Mouse (Mus musculus) gastrocnemius, postnatal 14 days (tissue): ENCODE measurements around the gene Mark4. TPM values are rescaled to one million over a fixed set of nuclear protein-coding genes. Genes with fewer than 3 reads are reported as not detected.

Experiments
- DNase-seq: peaks from one replicate; pipeline ENCODE4 v3.0.0; 2021; ENCODE audit warnings: mixed read lengths
- intact Hi-C: fragments of 180-260 bp; cut with DNase I; formaldehyde crosslinking; loops from one replicate; pipeline ENCODE4 v1.15.1; 2025; ENCODE audit warnings: low total_unique reads
- total RNA-seq, 2 experiments: library from RNA; stranded (reverse); gene quantifications; 2 replicates each; pipeline ENCODE4 v1.2.3; 2021

Mark4 gene
- total RNA-seq, 2 experiments from 2014 or later, result 12.6 to 14.1 TPM

DNA sequence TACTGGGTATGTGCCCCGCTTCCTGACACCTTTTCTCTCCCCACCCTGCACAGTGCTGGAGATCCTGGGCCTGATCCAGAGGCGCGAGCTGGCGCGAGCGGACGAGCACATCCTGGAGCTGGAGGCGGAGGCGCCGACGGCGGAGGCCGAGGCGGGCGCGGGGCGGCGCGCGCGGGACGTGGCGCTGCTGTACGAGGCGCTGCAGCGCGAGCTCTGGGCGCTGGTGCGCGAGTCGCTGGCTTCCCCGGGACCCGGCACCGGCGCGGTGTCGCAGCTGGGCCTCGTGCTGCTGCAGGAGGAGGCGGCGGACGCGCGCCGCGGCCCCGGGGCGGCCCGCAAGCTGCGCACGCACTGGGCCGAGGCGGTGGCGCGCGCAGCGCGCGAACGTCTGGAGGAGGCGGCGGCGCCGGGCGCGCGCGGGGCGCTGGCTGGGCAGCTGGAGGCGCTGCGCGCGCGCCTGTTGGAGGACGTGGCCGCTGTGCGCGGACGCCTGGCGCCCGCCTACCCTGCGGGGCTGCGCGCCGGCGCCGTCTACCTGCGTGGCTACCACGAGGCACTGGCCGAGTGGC, 15.3 kb upstream of the Mark4 start:
- intact Hi-C loops, result no loop called here
- DNase-seq, result peak; percentile 85

DNA sequence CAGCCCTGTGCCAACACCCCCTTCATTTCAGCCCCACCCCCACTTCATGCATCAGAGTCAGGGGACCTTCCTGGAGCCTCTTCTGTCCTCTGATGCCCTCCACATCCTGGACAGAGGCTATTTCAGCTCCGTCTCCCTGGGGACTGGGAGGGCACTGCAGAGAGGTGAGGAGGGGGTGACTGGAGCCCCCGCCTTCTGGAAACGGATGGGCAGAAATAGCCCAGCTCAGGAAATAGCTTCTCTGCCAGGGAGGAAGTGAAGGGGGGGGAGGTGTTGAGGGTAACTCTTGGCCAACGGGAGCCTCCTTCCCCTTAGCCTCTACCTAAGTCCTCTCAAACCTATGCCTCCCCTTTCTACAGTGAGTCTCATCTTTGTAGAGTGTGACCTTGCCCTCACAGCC, 13.8 kb upstream of the Mark4 start:
- no peak for DNase-seq
- intact Hi-C loops, result no loop called here

DNA sequence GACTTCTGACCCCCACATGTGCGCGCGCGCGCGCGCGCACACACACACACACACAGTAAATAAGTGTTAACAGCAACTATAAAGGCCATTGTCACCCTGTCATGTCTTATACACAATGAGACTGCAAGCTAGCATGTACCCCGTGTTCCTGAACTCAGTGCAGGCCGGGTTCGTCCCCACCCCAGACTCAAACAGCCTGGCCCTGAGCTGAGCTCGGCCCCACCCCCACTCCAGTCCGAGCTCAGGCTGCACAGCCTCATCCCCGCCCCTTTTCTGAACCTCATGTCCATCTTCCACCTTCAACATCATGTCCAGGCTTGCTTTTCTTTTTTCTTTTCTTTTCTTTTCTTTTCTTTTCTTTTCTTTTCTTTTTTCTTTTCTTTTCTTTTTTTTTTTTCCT, 11.7 kb upstream of the Mark4 start:
- intact Hi-C loops, result no loop called here
- no peak for DNase-seq

DNA sequence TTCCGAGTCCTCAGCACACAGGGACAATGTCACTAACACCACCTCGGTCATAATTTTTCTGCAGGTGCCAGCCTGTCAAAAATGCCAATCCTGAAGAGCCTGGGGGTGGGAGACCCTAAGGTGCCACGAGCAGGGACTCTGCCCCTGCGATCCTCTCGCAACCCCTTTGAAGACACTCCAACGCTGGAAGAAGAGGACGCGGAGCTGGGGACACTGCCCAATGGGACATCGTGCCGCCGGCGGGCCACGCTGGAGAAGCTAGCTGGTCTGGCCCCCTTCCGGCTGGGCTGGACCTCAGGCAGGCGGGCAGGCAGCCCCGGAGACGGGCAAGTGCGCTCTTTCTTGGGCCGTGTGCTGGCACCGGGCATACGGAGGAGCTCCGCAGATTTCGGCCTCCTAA, 10.8 kb upstream of the Mark4 start:
- no peak for DNase-seq
- intact Hi-C loops, result no loop called here

DNA sequence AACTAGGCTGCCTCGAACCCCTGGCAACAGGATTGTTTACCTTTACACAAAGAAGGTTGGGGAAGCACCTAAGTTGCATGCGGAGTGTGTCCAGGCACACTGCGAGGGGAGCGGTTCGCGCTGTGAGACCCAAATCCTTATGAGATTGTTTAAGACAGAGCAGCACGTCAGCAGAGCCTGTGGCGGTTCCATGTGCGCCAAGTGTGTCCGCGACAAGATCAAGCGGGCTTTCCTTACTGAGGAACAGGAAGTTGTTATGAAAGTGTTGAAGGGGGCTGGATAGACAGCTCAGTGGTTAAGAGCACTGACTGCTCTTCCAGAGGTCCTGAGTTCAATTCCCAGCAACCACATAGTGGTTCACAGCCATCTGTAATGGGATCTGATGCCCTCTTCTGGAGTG, 9.7 kb upstream of the Mark4 start:
- intact Hi-C loops, result no loop called here
- no peak for DNase-seq

DNA sequence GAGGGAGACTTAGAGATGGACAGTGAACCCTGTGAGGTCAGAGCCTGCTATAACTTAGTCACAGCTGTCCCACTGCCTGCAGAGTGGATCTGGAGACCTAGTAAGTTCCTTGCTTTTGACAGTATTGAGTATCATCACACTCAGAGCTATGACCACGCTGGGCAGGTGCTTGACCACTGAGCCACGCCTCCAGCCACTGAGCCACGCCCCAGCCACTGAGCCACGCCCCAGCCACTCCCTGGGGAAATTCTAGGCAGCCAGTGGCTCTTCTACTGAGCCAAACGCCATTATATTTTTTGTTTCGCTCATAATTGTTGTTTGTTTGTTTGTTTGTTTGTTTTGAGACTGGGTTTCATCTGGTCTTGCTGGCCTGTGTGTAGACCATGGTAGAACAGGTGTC, 9.0 kb upstream of the Mark4 start:
- intact Hi-C loops, result no loop called here
- DNase-seq, result no peak

DNA sequence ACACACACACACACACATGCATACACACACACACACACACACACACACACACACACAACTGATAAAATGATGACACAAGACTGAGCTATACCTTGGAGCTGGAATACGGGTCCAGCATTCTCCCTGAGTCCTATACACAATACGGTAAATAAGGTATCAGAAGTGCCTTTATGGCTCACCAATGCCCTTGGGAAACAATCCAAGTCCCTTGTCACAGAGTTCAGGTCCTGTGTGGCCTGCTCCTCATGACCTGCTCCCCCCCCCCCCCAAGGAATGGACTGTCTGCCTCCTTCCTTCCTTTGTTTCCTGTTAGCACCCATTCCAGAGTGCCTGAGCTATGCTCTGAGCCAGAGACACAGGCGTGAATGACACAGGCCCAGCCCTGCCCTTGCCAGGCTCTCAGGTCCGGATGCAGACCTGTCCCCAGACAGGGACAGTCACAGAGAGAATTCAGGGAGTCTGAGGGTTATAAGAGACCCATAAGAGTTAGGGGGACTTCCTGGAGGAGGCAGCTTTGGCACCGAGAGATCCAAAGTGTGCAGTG, 8.1 kb upstream of the Mark4 start:
- intact Hi-C loops, result no loop called here

DNA sequence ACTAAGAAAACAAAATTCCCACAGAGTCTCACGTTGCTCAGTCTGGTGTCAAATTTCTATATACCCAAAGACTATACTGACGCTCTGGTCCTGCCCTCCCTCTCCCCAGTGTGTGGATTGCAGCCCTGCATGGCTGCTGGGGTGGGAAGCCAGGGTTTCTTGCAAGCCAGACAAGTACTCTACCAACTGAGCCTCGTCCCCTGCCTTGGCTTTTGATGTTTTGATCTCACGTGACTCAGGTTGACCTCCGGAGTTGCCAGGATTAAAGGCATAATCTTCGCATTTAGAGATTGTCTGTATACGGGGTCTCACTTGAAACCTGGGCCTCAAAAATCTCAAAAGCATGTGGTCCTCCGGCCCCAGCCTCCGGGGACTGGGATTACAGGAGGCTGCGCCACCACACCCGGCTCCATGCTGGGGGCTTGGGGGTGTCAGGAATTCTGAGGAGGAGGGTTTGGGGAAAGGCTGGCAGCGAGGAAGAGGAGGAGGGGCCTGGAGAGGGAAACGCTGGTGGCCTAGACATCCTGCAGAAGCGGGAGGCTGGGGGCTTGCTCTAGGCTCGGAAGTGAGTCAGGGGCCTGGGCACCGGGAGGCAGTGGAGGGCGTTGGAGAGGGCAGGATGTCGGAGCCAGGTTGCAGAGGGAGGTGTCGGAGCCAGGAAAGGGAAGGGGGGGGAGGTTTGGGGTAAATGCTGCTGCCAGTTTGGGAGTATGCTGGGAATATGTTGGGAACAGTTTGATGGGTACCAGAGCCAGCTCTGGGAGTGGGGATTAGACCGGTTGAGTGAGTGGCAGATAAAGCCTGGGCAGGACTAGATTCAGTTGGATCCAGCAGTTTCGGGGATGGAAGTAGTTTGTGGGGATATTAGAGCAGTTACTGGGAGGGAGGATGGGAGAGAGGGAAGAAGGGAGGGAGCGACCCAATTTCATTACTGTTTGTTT, 6.0 kb upstream of the Mark4 start:
- intact Hi-C loops, result no loop called here
- DNase-seq, result no peak

More for the DNA sequence above, 8.1 kb upstream of the Mark4 start:
- no peak for DNase-seq

DNA sequence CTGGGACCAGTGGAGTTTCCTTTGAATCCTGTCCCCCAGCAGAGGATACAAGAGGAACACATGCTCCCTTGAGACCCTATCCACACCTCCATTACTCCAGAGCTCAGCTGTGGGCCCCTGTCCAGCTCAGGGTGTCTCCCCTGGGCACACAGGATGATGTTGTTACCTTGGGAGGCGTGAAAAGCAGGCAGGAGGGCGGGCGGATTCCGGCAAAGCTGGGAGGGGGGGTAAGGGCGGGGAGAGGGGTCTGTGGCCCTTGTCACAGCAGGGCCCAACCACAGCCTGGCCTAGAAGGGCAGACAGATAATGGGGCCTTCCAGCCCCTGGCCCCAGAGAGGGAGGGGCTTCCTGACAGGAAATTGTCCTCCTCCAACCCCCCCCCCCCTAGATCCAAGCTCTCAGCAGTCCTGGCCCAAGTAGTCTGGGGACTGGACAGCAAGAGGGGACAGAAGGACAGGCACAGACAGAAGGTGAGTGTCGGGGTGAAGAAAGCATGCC, 4.3 kb upstream of the Mark4 start, which contains the start of gene Exoc3l2:
Exoc3l2 (plus strand) TSS at position 448 of the 498 bp plus-strand sequence.
- DNase-seq, result no peak
- intact Hi-C loops, result no loop called here

DNA sequence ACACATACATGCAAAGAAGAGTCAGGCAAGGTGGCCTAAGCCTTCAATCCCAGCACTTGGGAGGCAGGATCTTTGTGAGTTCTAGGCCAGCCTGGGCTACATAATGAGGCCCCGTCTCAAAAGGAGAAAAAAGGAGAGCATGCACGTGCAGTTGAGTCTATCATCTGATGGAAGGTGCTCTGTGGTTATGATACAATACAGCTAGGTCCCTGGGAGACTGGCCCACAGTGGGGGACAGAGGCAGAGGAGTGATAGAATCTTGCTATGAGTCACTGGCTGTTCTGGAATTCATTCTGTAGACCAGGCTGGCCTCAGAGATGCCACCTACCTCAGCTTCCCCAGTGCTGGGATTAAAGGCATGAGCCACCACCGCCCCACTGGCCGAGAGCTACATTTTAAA, 3.8 kb upstream of the Mark4 start:
- intact Hi-C loops, result no loop called here

DNA sequence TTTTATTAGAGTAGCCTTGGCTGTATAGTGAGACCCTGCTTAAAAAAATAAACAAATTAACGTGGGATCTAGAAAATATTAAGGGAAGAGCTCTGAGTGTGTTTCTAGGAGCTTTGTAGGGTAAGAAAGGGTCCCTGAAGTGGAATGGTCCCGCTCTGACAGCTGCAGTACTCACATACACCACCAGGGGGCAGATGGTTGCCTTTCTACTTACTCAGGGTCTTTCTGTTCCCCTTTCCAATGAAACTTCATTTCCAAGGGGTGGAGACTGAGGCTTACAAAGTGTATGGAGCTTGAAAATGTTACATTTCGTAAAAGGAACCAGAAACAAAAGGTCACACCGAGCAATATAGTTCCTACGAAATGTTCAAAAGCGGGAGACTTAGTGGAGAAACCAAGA, 2.9 kb upstream of the Mark4 start:
- intact Hi-C loops, result no loop called here
- peak; percentile 71 for DNase-seq

More for the DNA sequence above, 3.8 kb upstream of the Mark4 start:
- DNase-seq, result no peak

DNA sequence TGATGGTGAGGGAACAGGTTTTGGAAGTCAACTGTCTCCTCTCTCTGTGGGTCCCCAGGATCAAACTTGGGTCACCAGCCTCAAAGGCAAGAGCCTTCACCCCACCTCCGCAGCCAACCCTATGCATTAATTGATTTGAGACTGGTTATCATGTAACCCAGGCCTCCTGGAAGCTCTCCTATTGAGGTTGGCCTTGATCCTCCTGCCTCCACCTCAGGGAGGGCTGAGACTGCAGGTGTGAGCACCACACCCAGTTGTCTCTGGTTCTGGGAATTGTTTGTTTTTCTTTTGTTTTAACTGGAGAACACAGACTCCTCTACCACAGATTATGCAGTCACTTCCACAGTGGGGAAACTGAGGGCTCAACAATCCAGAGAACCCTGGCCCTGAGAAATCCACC, 1.9 kb upstream of the Mark4 start:
- no peak for DNase-seq
- intact Hi-C loops, result no loop called here

DNA sequence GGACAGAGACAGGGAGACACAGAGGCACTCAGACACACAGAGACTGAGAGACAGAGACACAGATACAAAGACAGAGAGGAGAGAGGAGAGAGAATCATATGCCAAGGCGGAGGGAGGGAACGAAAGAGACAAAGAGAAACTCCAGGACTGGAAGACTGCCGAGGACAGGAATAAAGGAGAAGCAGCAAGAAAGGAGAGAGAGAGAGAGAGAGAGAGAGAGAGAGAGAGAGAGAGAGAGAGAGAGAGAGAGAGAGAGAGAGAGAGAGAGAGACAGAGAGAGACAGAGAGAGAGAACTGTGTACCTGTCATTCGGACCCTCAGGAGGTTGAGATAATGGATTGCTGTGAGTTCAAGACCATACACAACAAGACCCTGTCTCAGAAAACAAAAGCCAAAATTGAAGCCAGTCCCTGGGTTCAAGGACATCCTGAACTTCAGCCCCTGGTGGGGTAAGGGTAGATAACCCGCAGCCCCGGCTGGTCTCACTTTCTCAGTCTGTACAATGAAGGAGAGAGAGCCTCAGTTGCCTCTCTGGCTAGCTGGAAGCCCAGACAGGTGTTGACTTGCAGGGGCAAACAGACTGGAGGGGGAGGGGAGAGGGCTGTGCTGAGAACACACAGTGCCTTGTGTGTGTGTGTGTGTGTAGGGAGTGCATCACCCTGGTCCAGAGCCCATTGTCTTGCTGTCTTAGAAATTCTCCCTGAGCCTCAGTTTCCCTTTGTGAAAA, 686 bp upstream of the Mark4 start:
- intact Hi-C loops, result no loop called here
- DNase-seq, result no peak

DNA sequence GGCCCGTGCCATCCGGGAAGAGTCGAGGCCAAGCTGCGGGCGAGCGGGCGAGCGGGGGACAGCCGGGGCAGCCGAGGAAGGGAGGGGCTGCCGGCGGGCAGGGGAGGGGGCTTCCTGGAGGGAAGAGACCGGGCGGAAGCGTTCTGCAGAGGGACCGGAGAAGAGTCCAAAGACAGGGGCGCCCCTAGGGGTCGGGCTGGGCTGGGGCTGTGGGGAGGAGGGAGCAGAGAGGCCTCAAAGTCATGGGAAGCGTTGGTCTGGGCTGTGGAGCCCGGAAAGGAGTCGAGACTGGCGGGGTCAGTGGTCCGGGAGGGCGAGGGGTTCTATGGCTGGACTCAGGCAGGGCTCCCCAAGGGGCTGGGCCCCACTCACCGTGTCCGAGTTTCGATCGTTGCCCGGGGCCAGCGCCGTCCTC, 542 bp downstream of the Mark4 start:
- intact Hi-C loops, result no loop called here
- DNase-seq, result peak; percentile 67

DNA sequence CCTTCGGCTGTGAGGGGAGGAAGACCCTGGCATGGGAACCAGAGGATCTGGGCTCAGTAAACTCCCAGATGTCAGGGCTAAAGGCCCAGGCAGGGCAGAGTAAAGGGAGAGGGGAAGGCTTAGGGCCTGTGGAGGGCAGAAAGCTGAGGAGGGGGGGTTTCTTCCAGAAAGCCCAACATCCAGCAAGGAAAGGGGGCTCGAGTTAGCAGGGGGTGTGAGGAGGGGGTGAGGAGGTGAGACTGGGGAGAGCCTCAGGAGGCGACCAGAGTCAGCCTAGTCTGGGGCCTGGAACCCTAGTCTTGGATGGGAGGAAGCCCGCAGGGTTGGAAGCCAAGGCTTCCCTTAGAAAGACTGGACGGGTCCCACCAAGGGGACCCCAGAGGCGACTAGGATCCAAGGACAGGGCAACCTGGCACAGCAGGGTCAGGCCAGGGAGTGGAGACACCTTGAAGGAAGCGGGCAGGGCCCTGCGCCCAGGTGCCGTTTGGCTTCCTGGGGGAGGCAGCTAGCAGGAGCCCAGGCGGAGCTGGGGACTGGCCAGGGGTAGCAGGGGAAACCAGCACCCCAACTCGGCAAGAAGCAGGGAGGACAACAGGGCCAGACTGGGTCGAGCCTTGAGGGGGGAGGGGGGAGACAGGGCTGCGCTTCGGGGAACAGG, 1.1 kb downstream of the Mark4 start:
- no peak for DNase-seq
- intact Hi-C loops, result no loop called here

DNA sequence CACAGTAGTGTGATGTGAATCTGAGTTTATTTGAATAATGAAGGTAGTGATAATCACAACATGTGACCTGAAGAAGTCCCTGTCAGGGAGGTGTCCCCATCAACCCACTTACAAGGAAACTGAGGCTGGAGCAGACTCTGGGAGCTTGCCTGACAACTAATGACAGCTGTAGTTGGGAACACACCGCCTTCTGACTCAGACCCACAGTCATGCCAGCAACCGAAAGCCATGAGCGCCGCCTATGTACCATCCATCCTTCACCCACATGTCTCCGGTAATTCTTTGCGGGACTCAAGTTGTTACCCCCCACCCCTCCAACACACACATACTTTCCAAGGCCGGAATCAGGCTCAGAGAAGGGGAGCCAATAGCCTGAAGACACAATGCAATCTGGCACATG, 2.0 kb downstream of the Mark4 start:
- intact Hi-C loops, result no loop called here

DNA sequence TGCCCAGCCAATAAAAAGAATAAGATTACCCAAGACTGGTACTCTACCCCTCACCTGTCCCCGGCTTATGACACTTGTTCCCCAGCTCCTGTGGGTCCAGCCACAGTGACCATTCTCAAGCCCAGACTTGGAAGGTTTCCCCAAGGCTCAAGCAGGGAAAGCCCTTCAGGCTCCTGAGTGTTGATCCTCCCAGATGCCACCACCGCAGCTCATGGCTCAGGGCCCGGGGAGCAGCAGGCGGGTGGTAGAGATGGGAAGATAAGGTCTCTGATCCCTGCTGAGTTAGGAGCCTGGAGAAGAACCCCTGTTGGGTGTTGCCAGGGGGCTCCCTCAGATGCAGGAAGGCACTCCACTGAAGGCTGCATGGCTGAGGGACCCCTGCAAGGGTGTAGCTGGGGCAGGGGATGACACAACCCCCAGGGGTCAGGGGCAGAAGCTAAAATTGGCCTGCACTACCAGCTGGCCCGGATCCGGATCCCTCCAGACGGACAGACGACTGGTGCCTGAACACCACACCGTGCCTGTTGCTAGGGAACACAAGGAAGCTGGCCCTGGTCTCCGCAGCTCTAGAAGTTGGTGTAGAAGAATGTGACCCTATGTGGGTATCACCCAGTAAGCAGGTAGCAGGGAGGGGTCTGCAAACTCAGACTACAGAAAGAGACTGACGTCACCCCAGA, 2.7 kb downstream of the Mark4 start:
- no peak for DNase-seq
- intact Hi-C loops, result no loop called here

More for the DNA sequence above, 2.0 kb downstream of the Mark4 start:
- no peak for DNase-seq

DNA sequence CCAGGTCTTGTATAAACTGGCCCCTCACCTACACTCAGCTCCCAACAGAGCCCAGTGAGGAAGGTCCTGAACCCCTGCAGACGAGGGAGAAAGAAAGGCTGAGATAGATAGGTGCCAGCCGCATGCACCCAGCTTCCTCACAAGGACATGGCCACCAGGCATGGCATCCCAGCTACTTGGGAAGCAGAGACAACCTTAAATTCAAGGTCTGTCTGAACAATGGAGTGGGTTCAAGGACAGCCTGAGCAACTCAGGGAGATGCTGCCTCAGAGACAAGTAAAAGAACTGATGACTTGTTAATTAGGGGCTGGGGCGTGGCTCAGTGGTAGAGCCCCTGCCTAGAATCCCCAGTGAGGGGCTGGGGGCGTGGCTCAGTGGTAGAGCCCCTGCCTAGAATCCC, 3.4 kb downstream of the Mark4 start:
- intact Hi-C loops, result no loop called here
- no peak for DNase-seq

DNA sequence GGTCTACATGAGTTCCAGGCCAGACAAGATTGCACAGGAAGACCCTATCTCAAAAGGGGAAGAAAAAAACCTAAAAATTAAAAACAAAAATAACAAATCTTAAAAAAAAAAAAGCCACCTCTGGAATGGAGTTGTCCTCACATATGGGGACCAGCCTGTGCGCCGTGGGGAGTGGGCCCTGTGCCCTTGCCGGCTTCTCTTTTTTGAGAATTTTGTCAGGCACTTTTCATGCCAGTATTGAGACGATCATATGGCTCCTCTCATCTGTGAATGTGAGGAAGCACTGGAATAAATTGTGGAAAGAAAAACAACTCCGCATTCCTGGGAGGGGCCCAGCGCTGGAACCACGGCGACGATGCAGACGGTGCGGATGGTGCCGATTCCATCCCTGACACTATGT, 9.5 kb downstream of the Mark4 start:
- intact Hi-C loops, result loop anchor here (5.0 kb wide), 1 partner anchor 52 kb away; no protein-coding TSS in a partner anchor
- no peak for DNase-seq
